Mouse (Mus musculus): ENCODE results near the gene Pik3c2b.

Gene Pik3c2b

GRCm38 (mm10) chr1:133134881-133135280 lies 89.4 kb downstream of the Pik3c2b start:
- peak; percentile 34 for DNase-seq

- DNase-seq: no peak
Measured at GRCm38 (mm10) chr1:133135808-133136207, 90.3 kb downstream of the Pik3c2b start.

DNA sequence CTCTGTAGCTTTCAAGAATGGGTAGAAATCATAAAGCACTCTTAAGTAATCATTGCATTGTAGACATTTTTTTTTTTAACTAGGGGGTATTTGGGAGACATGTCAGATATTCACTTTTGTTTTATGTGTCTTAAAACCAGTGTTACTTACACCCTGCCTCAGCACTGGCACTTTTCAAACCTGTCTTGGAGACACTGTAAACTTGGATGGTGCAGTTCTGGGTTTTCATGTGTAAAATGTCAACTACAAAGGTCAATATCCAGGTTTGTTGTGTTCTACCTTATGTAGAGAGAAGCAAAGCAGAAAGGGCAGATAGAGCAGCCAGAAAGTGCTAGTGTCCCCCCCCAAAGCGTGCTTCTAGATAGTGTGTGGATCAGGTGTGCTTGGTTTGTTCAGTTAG lies 92.9 kb downstream of the Pik3c2b start:
- no peak for DNase-seq

- DNase-seq: peak; percentile 74
Measured at GRCm38 (mm10) chr1:133146014-133147009, 100.8 kb downstream of the Pik3c2b start.

GRCm38 (mm10) chr1:133147324-133147723 lies 101.9 kb downstream of the Pik3c2b start:
- DNase-seq: peak; percentile 42

DNA sequence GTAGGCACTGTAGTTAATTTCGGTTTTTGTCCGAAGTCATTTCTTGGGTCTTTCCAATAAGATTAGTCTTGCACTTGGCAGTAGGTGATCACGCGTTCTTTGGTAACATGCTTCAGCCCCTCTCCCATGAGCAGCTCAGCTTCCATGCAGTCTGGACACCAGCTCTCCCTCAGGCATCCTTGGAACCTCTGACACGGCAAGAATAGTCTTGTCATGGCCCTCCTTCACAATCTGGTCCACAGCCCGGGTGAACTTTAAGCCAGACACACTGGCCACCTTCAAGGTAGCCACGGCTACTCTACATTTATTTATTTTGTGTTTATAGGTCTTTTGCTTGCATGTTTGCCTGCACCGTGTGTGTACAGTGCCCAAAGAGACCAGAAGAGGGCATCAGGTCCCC lies 102.7 kb downstream of the Pik3c2b start:
- no peak for DNase-seq

DNA sequence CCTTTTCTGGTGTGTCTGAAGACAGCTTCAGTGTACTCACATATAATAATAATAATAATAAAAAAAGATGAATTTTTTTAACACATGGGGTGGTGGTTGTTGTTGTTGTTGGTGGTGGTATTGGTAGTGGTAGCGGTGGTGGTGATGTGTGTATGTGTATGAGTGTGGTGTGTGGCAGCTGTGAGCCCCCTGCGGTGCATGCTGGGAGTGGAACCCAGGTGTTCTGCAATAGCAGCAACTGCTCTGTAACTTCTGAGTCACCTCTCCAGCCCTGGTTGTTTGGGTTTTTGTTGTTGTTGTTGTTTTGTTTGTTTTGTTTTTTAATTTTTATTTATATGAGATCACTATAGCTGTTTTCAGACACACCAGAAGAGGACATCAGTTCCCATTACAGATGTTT lies 105.1 kb downstream of the Pik3c2b start:
- DNase-seq: no peak

- DNase-seq: no peak
Measured at GRCm38 (mm10) chr1:133152213-133152612, 106.7 kb downstream of the Pik3c2b start.

DNA sequence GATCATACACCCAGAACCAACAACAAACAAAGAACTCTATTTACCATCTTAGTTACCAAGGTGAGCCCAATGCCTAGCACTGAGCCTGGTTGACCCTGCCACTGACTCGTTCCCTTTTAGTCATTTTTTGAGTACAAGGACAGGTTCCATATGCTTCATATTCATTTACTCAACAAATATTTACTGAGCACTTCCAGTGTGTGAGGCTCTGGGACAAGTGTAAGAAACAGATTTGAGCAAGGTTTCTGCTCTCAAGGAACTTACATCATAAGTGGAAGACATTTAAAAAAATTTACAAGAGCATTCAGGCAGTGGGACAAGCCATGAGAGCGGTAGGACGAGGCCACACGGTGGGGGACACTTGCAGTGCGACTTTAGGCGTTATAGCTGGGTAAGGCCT lies 109.8 kb downstream of the Pik3c2b start:
- DNase-seq: no peak

Measured in lung, postnatal 36 days (tissue).